Mouse (Mus musculus) limb, embryonic 15.5 days (tissue): ENCODE data around the gene Ccpg1os. TPM values are rescaled to one million over a fixed set of nuclear protein-coding genes. Genes with fewer than 3 reads are reported as not detected.

Source experiments
- ATAC-seq: fragments of 200-750 bp; cut with Nextera tagmentation; 2 replicates; pipeline ENCODE4 v1.8.0; 2017; ENCODE audit warnings: low read depth, moderate TSS enrichment; ENCODE audit not compliant: insufficient number of reproducible peaks, low FRiP score, low TSS enrichment
- H3K27ac ChIP-seq: fragments of 300-500 bp; sonication (generic); 2 replicates; pipeline ENCODE4 v1.5.1; 2015; ENCODE audit warnings: moderate library complexity, mild to moderate bottlenecking, inconsistent platforms
- H3K27me3 ChIP-seq: fragments of 300-500 bp; sonication (generic); 2 replicates; pipeline ENCODE4 v1.6.1; 2015; ENCODE audit warnings: inconsistent platforms
- H3K36me3 ChIP-seq: fragments of 300-500 bp; sonication (generic); 2 replicates; pipeline ENCODE4 v1.6.1; 2015; ENCODE audit warnings: inconsistent platforms
- H3K4me1 ChIP-seq: fragments of 300-500 bp; sonication (generic); 2 replicates; pipeline ENCODE4 v1.6.1; 2015; ENCODE audit warnings: inconsistent platforms
- H3K4me2 ChIP-seq: fragments of 300-500 bp; sonication (generic); 2 replicates; pipeline ENCODE4 v1.6.1; 2015; ENCODE audit warnings: mild to moderate bottlenecking, inconsistent platforms
- H3K4me3 ChIP-seq: fragments of 300-500 bp; sonication (generic); 2 replicates; pipeline ENCODE4 v1.5.1; 2015; ENCODE audit warnings: mild to moderate bottlenecking, inconsistent platforms
- H3K9ac ChIP-seq: fragments of 300-500 bp; sonication (generic); 2 replicates; pipeline ENCODE4 v1.6.1; 2015; ENCODE audit warnings: inconsistent platforms
- H3K9me3 ChIP-seq: fragments of 300-500 bp; sonication (generic); 2 replicates; pipeline ENCODE4 v1.6.1; 2016; ENCODE audit warnings: inconsistent platforms
- WGBS: fragments of 180-500 bp; shearing (Covaris S2); methylation state at CpG from one replicate; pipeline ENCODE4 v1.1.7; 2015; 5-methylcytosine and 5-hydroxymethylcytosine counted together
- polyA plus RNA-seq: library from polyadenylated mRNA; unstranded; fragments of >200 nt; fragmentation: Nextera tagmentation; extraction: Ambion mirVana; gene quantifications from 2 replicates; pipeline ENCODE4 v1.2.1, GENCODE M21; 2015

The Ccpg1os gene
- polyA plus RNA-seq, 1 experiment from 2014 or later: 10.6 TPM

- no peak overlapping the region for H3K4me2 ChIP-seq
- WGBS: 79% methylated on average over 5 of the region's 5 CpGs
- H3K36me3 ChIP-seq: no peaks in the 10 kb centered on the region
- no peak overlapping the region for H3K27ac ChIP-seq
- H3K4me1 ChIP-seq: no peaks in the 10 kb centered on the region
- no peak overlapping the region for H3K9ac ChIP-seq
- no peaks in the 10 kb centered on the region for H3K9me3 ChIP-seq
- no peak for ATAC-seq
- H3K4me3 ChIP-seq: no peak overlapping the region
- H3K27me3 ChIP-seq: no peaks in the 10 kb centered on the region
These were observed 10.4 kb downstream of the Ccpg1os start for GRCm38 (mm10) chr9:72974734-72975133.

- H3K9ac ChIP-seq: no peak overlapping the region
- no peak for ATAC-seq
- no peaks in the 10 kb centered on the region for H3K36me3 ChIP-seq
- H3K27ac ChIP-seq: no peak overlapping the region
- H3K4me1 ChIP-seq: no peaks in the 10 kb centered on the region
- H3K4me2 ChIP-seq: no peak overlapping the region
- no peak overlapping the region for H3K4me3 ChIP-seq
- no peaks in the 10 kb centered on the region for H3K9me3 ChIP-seq
- H3K27me3 ChIP-seq: no peaks in the 10 kb centered on the region
These were observed 12.2 kb downstream of the Ccpg1os start for GRCm38 (mm10) chr9:72972984-72973383.

- WGBS: 82% methylated on average over 5 of the region's 5 CpGs
- Histone ChIP-seq H3K9me3 (no peaks in the 10 kb centered on the region), H3K27me3 (no peaks in the 10 kb centered on the region), H3K4me2 (no peak overlapping the region), H3K36me3 (no peaks in the 10 kb centered on the region), H3K4me1 (no peaks in the 10 kb centered on the region), H3K9ac (no peak overlapping the region), H3K4me3 (no peak overlapping the region), H3K27ac (no peak overlapping the region)
- no peak for ATAC-seq
These were observed 12.7 kb downstream of the Ccpg1os start for GRCm38 (mm10) chr9:72972435-72972834.

GRCm38 (mm10) chr9:72969874-72970273 is 15.3 kb downstream of the Ccpg1os start:
- H3K9me3 ChIP-seq: no peaks in the 10 kb centered on the region
- 65% methylated on average over 7 of the region's 7 CpGs for WGBS
- ATAC-seq: no peak
- no peaks in the 10 kb centered on the region for H3K36me3 ChIP-seq
- no peaks in the 10 kb centered on the region for H3K27me3 ChIP-seq
- no peak overlapping the region for H3K4me3 ChIP-seq
- no peak overlapping the region for H3K4me2 ChIP-seq
- H3K9ac ChIP-seq: no peak overlapping the region
- no peaks in the 10 kb centered on the region for H3K4me1 ChIP-seq
- no peak overlapping the region for H3K27ac ChIP-seq

- 34% methylated on average over 11 of the region's 11 CpGs for WGBS
These were observed 16.7 kb downstream of the Ccpg1os start for GRCm38 (mm10) chr9:72968349-72969061.

GRCm38 (mm10) chr9:72961959-72962358 is 23.2 kb downstream of the Ccpg1os start:
- Histone ChIP-seq H3K9ac (no peak overlapping the region), H3K4me3 (no peak overlapping the region), H3K27ac (no peak overlapping the region), H3K4me1 (0 out of 2 replicates have a peak, but pooled peaks cover 8% of the 10 kb centered on the region), H3K9me3 (no peaks in the 10 kb centered on the region), H3K27me3 (no peaks in the 10 kb centered on the region), H3K36me3 (no peaks in the 10 kb centered on the region), H3K4me2 (no peak overlapping the region)
- no peak for ATAC-seq
- 75% methylated on average over 15 of the region's 15 CpGs for WGBS

More at GRCm38 (mm10) chr9:72968349-72969061, 16.7 kb downstream of the Ccpg1os start:
- no peaks in the 10 kb centered on the region for H3K27me3 ChIP-seq
- H3K9ac ChIP-seq: no peak overlapping the region
- H3K4me3 ChIP-seq: no peak overlapping the region
- no peak overlapping the region for H3K27ac ChIP-seq
- H3K4me2 ChIP-seq: no peak overlapping the region
- ATAC-seq: no peak
- no peaks in the 10 kb centered on the region for H3K4me1 ChIP-seq
- H3K36me3 ChIP-seq: no peaks in the 10 kb centered on the region
- no peaks in the 10 kb centered on the region for H3K9me3 ChIP-seq

GRCm38 (mm10) chr9:72961346-72961745 is 23.8 kb downstream of the Ccpg1os start:
- Histone ChIP-seq H3K9me3 (no peaks in the 10 kb centered on the region), H3K4me3 (no peak overlapping the region), H3K4me2 (no peak overlapping the region), H3K9ac (no peak overlapping the region), H3K27ac (no peak overlapping the region), H3K4me1 (0 out of 2 replicates have a peak, but pooled peaks cover 8% of the 10 kb centered on the region), H3K27me3 (no peaks in the 10 kb centered on the region), H3K36me3 (no peaks in the 10 kb centered on the region)
- ATAC-seq: no peak
- 70% methylated on average over 8 of the region's 8 CpGs for WGBS

- no peaks in the 10 kb centered on the region for H3K9me3 ChIP-seq
- H3K4me3 ChIP-seq: peak within 1 kb of the TSS; percentile 66
- H3K9ac ChIP-seq: peak within 1 kb of the TSS; percentile 47
- 0 out of 2 replicates have a peak, but pooled peaks cover 8% of the 10 kb centered on the region for H3K4me1 ChIP-seq
- peak; percentile 72 for ATAC-seq
- no peaks in the 10 kb centered on the region for H3K27me3 ChIP-seq
- peak within 1 kb of the TSS; percentile 79 for H3K4me2 ChIP-seq
- no peaks in the 10 kb centered on the region for H3K36me3 ChIP-seq
- 1% methylated on average over 43 of the region's 43 CpGs for WGBS
- H3K27ac ChIP-seq: peak within 1 kb of the TSS; percentile 54; the same call in 1 of the 2 replicates
These were observed 26.4 kb downstream of the Ccpg1os start, which contains the start of the genes Dyx1c1 and Gm44503 for GRCm38 (mm10) chr9:72958521-72959450. Gene Dyx1c1 (plus strand): TSS chr9:72958785. Gene Gm44503 (plus strand): TSS chr9:72958852.

GRCm38 (mm10) chr9:72955546-72955945 is 29.6 kb downstream of the Ccpg1os start:
- 13% methylated on average over 1 of the region's 1 CpGs for WGBS
- no peak overlapping the region for H3K4me2 ChIP-seq
- H3K9ac ChIP-seq: no peak overlapping the region
- ATAC-seq: no peak
- no peak overlapping the region for H3K4me3 ChIP-seq
- H3K4me1 ChIP-seq: peaks cover 11% of the 10 kb centered on the region; the same call in 1 of the 2 replicates
- H3K27ac ChIP-seq: no peak overlapping the region
- H3K9me3 ChIP-seq: no peaks in the 10 kb centered on the region
- no peaks in the 10 kb centered on the region for H3K27me3 ChIP-seq
- H3K36me3 ChIP-seq: no peaks in the 10 kb centered on the region

GRCm38 (mm10) chr9:72954746-72955145 is 30.4 kb downstream of the Ccpg1os start:
- Histone ChIP-seq H3K9ac (no peak overlapping the region), H3K4me3 (no peak overlapping the region), H3K27me3 (no peaks in the 10 kb centered on the region), H3K9me3 (no peaks in the 10 kb centered on the region), H3K4me1 (peaks cover 11% of the 10 kb centered on the region; the same call in 1 of the 2 replicates), H3K36me3 (peaks cover 3% of the 10 kb centered on the region; the same call in 1 of the 2 replicates), H3K4me2 (no peak overlapping the region), H3K27ac (no peak overlapping the region)
- ATAC-seq: no peak
- WGBS: 54% methylated on average over 2 of the region's 2 CpGs

- H3K9ac ChIP-seq: no peak overlapping the region
- H3K4me2 ChIP-seq: no peak overlapping the region
- 63% methylated on average over 7 of the region's 7 CpGs for WGBS
- no peaks in the 10 kb centered on the region for H3K27me3 ChIP-seq
- no peak overlapping the region for H3K27ac ChIP-seq
- ATAC-seq: no peak
- peaks cover 3% of the 10 kb centered on the region; the same call in 1 of the 2 replicates for H3K4me1 ChIP-seq
- H3K4me3 ChIP-seq: no peak overlapping the region
- no peaks in the 10 kb centered on the region for H3K9me3 ChIP-seq
- peaks cover 32% of the 10 kb centered on the region for H3K36me3 ChIP-seq
These were observed 35.6 kb downstream of the Ccpg1os start for GRCm38 (mm10) chr9:72949572-72949971.

- 94% methylated on average over 1 of the region's 1 CpGs for WGBS
- H3K27ac ChIP-seq: no peak overlapping the region
- H3K36me3 ChIP-seq: peaks cover 51% of the 10 kb centered on the region
- no peak for ATAC-seq
- peaks cover 3% of the 10 kb centered on the region; the same call in 1 of the 2 replicates for H3K4me1 ChIP-seq
- H3K4me3 ChIP-seq: no peak overlapping the region
- H3K9me3 ChIP-seq: no peaks in the 10 kb centered on the region
- H3K27me3 ChIP-seq: no peaks in the 10 kb centered on the region
- no peak overlapping the region for H3K9ac ChIP-seq
- no peak overlapping the region for H3K4me2 ChIP-seq
These were observed 38.2 kb downstream of the Ccpg1os start for GRCm38 (mm10) chr9:72947010-72947409.
